Comparison of ENCODE assay signal across 8 mouse cellular contexts in genomic region chr17:12991194-12991634, GRCm38 (mm10). TPM values are rescaled to one million over a fixed set of nuclear protein-coding genes. Genes with fewer than 3 reads are reported as not detected.
DNase-seq lines count a peak whose midpoint lies in the region; ATAC-seq and TF ChIP-seq lines count a peak whose summit lies in the region.

No protein-coding gene starts in this region.

- H3K4me1 ChIP-seq in testis, adult 2 months (ENCODE audit: control insufficient read depth, insufficient read depth, low read length): no peaks in the 10 kb centered on the region; the same call in none of the 2 replicates
- H3K4me1 ChIP-seq in embryonic facial prominence, embryonic 10.5 days: peaks cover 14% of the 10 kb centered on the region
- no peaks in the 10 kb centered on the region; the same call in 1 of the 2 replicates for H3K4me1 ChIP-seq in liver, embryonic 11.5 days (replicated peaks; ENCODE audit: control insufficient read depth, insufficient read depth, low read length)

- no peak for DNase-seq in testis, postnatal 14 days (ENCODE audit: low spot score)
- peak; percentile 20 for DNase-seq in embryonic facial prominence, embryonic 10.5 days (ENCODE audit: low spot score)
- DNase-seq in liver, embryonic 11.5 days (ENCODE audit: low spot score): peak; percentile 50
- DNase-seq in natural killer cell, adult 2 months (ENCODE audit: low spot score in 2 of 2): peak; percentile 9 to 60
- no peak for DNase-seq in urinary bladder, postnatal 10 days (ENCODE audit: low spot score)
- no peak for DNase-seq in urinary bladder, postnatal 14 days (ENCODE audit: low spot score)

- no peaks in the 10 kb centered on the region for H3K27me3 ChIP-seq in testis, adult 2 months (ENCODE audit: control insufficient read depth, insufficient read depth, low read length)
- H3K27me3 ChIP-seq in embryonic facial prominence, embryonic 10.5 days (replicated peaks; ENCODE audit: low read depth, poor library complexity, severe bottlenecking): no peaks in the 10 kb centered on the region
- H3K27me3 ChIP-seq in liver, embryonic 11.5 days (replicated peaks; ENCODE audit: control insufficient read depth, insufficient read depth, low read length): no peaks in the 10 kb centered on the region

- H3K9ac ChIP-seq in liver, embryonic 11.5 days (ENCODE audit: low read depth, low read length): peak overlapping the region; percentile 100

- peak; percentile 57 to 65 for ATAC-seq in hematopoietic stem cell, adult 5-6 weeks (replicated peaks in 1 of 2; ENCODE audit: insufficient read depth in 1 of 2, low FRiP score in 2 of 2, low TSS enrichment in 1 of 2, low read depth in 1 of 2, poor library complexity in 2 of 2, severe bottlenecking in 2 of 2)
- no peak for ATAC-seq in liver, embryonic 11.5 days (replicated peaks; ENCODE audit: low FRiP score)

- no peak for TF ChIP-seq CTCF in testis, adult 2 months (IDR thresholded peaks at IDR 0.05; ENCODE audit: control insufficient read depth, insufficient read depth, insufficient replicate concordance, low read depth, low read length)

- WGBS in embryonic facial prominence, embryonic 10.5 days: 6% methylated on average over 12 of the region's 12 CpGs
- WGBS in liver, embryonic 11.5 days: 3% methylated on average over 12 of the region's 12 CpGs

- peak overlapping the region; percentile 84 for H3K4me3 ChIP-seq in testis, adult 2 months (ENCODE audit: control insufficient read depth, low read depth, low read length)
- H3K4me3 ChIP-seq in embryonic facial prominence, embryonic 10.5 days: peak overlapping the region; percentile 89
- H3K4me3 ChIP-seq in liver, embryonic 11.5 days (ENCODE audit: low read depth, low read length): peak overlapping the region; percentile 98

- TF ChIP-seq POLR2A in testis, adult 2 months (IDR thresholded peaks at IDR 0.05; ENCODE audit: control insufficient read depth, low read depth, low read length): no peak

- H3K4me2 ChIP-seq in liver, embryonic 11.5 days: peak overlapping the region; percentile 95

- 0 out of 2 replicates have a peak, but pooled peaks cover 3% of the 10 kb centered on the region for H3K9me3 ChIP-seq in embryonic facial prominence, embryonic 10.5 days
- no peaks in the 10 kb centered on the region for H3K9me3 ChIP-seq in liver, embryonic 11.5 days (ENCODE audit: control insufficient read depth, low read length)

- H3K36me3 ChIP-seq in testis, adult 2 months (ENCODE audit: control insufficient read depth, insufficient read depth, low read length): no peaks in the 10 kb centered on the region
- H3K36me3 ChIP-seq in embryonic facial prominence, embryonic 10.5 days (replicated peaks): peaks cover 33% of the 10 kb centered on the region
- peaks cover 7% of the 10 kb centered on the region for H3K36me3 ChIP-seq in liver, embryonic 11.5 days (ENCODE audit: control insufficient read depth, insufficient read depth, low read length)

- H3K27ac ChIP-seq in testis, adult 2 months (ENCODE audit: control insufficient read depth, insufficient read depth, low read depth, low read length): peak overlapping the region; percentile 90
- H3K27ac ChIP-seq in embryonic facial prominence, embryonic 10.5 days (replicated peaks): peak overlapping the region; percentile 100
- peak overlapping the region; percentile 99 for H3K27ac ChIP-seq in liver, embryonic 11.5 days (ENCODE audit: low read depth, low read length)

RNA-seq across cellular contexts. Expression of gene Wtap, which starts 2.8 kb away (rescaled TPM):
- polyA plus RNA-seq in testis, adult 2 months (2012; rRNA removed): 6.1 and 7.6 TPM in 2 replicates
- polyA plus RNA-seq in embryonic facial prominence, embryonic 10.5 days (2016; fragmentation: Nextera tagmentation; extraction: Ambion mirVana): 148 and 153 TPM in 2 replicates
- 271 and 460 TPM in 2 replicates for total RNA-seq in hematopoietic stem cell, adult 5-6 weeks (2017)
- polyA plus RNA-seq in liver, embryonic 11.5 days (2014; fragmentation: Nextera tagmentation; extraction: Ambion mirVana): 99.4 and 101 TPM in 2 replicates

RNA-seq across cellular contexts. Expression of gene Sod2, which starts 15.4 kb away (rescaled TPM):
- 211 and 262 TPM in 2 replicates for polyA plus RNA-seq in testis, adult 2 months (2012; rRNA removed)
- 95.4 and 101 TPM in 2 replicates for polyA plus RNA-seq in embryonic facial prominence, embryonic 10.5 days (2016; fragmentation: Nextera tagmentation; extraction: Ambion mirVana)
- total RNA-seq in hematopoietic stem cell, adult 5-6 weeks (2017): 54.6 and 73.5 TPM in 2 replicates
- polyA plus RNA-seq in liver, embryonic 11.5 days (2014; fragmentation: Nextera tagmentation; extraction: Ambion mirVana): 193 and 213 TPM in 2 replicates

RNA-seq across cellular contexts. Expression of gene Acat2, which starts 30.7 kb away (rescaled TPM):
- polyA plus RNA-seq in testis, adult 2 months (2012; rRNA removed): 8.0 and 10.3 TPM in 2 replicates
- 348 and 367 TPM in 2 replicates for polyA plus RNA-seq in embryonic facial prominence, embryonic 10.5 days (2016; fragmentation: Nextera tagmentation; extraction: Ambion mirVana)
- total RNA-seq in hematopoietic stem cell, adult 5-6 weeks (2017): 16.2 and 19.1 TPM in 2 replicates
- polyA plus RNA-seq in liver, embryonic 11.5 days (2014; fragmentation: Nextera tagmentation; extraction: Ambion mirVana): 113 and 126 TPM in 2 replicates

RNA-seq across cellular contexts. Expression of gene Acat3, which starts 50.8 kb away (rescaled TPM):
- 1.9 and 2.9 TPM in 2 replicates for polyA plus RNA-seq in testis, adult 2 months (2012; rRNA removed)
- 0.98 and 1.3 TPM in 2 replicates for polyA plus RNA-seq in embryonic facial prominence, embryonic 10.5 days (2016; fragmentation: Nextera tagmentation; extraction: Ambion mirVana)
- total RNA-seq in hematopoietic stem cell, adult 5-6 weeks (2017): 0.44 and 1.3 TPM in 2 replicates
- polyA plus RNA-seq in liver, embryonic 11.5 days (2014; fragmentation: Nextera tagmentation; extraction: Ambion mirVana): 0.62 and 1.1 TPM in 2 replicates

Comparison
In these comparisons a context has a peak if more than half of its experiments do, and no peak if none do; other contexts are left out.
1. DNase-seq: peak in embryonic facial prominence, embryonic 10.5 days (single experiment), liver, embryonic 11.5 days (single experiment) and natural killer cell, adult 2 months (2 of 2); none in testis, postnatal 14 days (single experiment), urinary bladder, postnatal 10 days (single experiment) and urinary bladder, postnatal 14 days (single experiment).
2. RNA of gene Wtap, which starts 2.8 kb away (polyA plus RNA-seq): 148 to 153 TPM in embryonic facial prominence, embryonic 10.5 days and 99.4 to 101 TPM in liver, embryonic 11.5 days; 6.1 to 7.6 TPM in testis, adult 2 months; every median in the first group is over 10 times any median in the second.
3. RNA of gene Acat2, which starts 30.7 kb away (polyA plus RNA-seq): 348 to 367 TPM in embryonic facial prominence, embryonic 10.5 days and 113 to 126 TPM in liver, embryonic 11.5 days; 8.0 to 10.3 TPM in testis, adult 2 months; every median in the first group is over 10 times any median in the second.
4. Peak in every context shown above with its lines, with median percentiles within 50 percentile points of each other: H3K27ac ChIP-seq and H3K4me3 ChIP-seq.